Mouse (Mus musculus): Measurements from ENCODE around the gene Bcl11a.

Gene Bcl11a

DNA sequence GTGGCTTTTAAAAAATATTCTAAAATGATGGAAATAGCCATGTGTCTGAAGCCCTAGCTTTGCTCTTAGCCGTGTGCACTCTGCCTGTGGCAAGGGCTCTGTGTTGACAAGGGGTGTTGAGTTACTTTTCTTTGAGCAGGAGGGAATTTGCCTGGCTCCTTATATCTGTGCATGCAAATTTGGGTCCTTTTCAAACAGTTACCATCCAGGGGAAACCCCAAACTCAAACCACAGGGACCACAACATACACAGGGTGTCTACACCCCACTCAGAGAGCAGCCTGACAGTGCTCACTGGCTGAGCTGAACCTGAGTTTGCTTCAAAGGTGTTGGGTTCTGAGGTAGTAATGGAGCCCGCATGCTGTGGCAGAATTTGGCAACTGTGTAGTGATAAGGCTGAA, 54.0 kb downstream of the Bcl11a start:
- no peak for DNase-seq (ENCODE audit: low spot score)

DNA sequence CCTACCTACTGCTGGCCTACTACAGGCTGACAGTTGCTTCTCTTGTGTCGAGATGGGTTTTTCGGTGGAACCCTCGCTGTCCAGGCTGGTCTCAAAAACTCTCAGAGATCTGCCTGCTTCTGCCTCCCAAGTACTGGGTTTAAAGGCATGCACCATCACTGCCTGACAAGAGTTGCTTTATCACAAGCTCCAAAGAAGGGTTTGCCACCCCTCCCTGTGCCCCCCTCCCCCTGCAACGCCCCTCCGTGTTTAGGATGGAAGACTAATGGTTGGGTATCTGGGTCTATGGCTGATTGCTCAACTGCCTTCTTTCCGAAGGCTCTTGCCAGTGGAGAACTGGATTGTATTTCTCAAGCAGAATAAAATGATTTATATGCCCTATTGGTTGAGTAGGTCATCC, 54.5 kb downstream of the Bcl11a start:
- no peak for DNase-seq (ENCODE audit: low spot score)

GRCm38 (mm10) chr11:24132853-24133252, 55.0 kb downstream of the Bcl11a start:
- no peak for DNase-seq (ENCODE audit: low spot score)

- no peak for DNase-seq (ENCODE audit: low spot score)
Measured at GRCm38 (mm10) chr11:24133484-24133883, 55.6 kb downstream of the Bcl11a start.

- no peak for DNase-seq (ENCODE audit: low spot score)
Measured at GRCm38 (mm10) chr11:24133928-24134327, 56.1 kb downstream of the Bcl11a start.

GRCm38 (mm10) chr11:24135244-24135643, 57.4 kb downstream of the Bcl11a start:
- DNase-seq (ENCODE audit: low spot score): no peak

GRCm38 (mm10) chr11:24136084-24136785, 58.4 kb downstream of the Bcl11a start:
- no peak for DNase-seq (ENCODE audit: low spot score)

GRCm38 (mm10) chr11:24137891-24138290, 60.0 kb downstream of the Bcl11a start:
- no peak for DNase-seq (ENCODE audit: low spot score)

DNA sequence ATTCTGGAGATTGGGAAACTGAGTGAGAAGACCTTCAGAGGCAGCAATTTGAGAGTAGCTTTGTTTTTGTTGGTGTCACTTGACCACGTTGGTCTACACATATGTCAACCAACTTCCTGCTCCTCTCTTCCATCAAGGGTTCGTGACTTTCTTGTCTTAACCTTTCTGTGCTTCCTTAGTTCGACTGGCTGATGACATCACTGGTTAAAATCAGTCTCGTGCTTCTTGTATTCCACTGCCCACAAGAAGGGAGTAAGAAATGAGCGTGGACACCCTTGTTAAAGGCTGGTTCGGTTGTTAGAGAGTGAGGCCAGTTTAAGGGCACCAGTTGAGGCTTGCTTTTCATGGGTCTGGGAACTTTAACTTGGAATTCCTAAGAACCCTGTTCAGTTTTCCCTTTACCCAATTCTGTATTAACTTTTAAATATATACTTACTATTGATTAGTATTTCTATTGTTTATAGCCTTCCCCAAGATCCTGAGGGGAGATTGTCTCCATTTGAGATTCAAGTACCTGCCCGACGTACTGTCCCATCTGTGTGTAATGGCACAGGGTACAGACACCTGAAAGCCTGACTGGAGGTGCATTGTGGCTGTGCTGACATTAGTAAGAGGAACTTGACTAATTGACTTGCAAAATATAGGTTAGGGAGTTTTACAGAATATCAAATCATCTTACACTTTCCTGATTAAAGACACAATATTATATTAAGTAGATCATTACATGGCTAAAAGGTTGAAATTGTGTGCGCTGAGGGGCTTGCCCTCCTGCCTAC, 60.9 kb downstream of the Bcl11a start:
- DNase-seq (ENCODE audit: low spot score): no peak

DNA sequence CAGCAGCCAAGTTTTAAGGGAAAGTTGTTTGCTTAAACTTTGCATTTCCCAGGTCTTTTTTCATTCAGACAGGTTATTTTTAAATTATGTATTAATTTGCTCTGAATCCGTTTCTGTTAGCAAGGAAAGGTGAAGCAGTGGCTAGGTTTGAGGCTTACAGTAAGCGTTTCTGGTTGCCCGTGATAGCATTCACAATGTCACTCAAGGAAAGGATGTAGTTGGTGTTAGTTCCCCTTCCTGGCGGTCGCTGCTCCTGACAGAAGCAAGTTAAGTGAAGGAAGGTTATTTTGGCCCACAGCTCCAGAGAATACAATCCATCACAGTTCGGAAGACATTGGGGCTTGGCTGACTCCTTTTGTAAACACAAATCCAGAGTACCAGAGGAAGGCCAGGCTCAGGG, 61.6 kb downstream of the Bcl11a start:
- DNase-seq (ENCODE audit: low spot score): no peak

DNA sequence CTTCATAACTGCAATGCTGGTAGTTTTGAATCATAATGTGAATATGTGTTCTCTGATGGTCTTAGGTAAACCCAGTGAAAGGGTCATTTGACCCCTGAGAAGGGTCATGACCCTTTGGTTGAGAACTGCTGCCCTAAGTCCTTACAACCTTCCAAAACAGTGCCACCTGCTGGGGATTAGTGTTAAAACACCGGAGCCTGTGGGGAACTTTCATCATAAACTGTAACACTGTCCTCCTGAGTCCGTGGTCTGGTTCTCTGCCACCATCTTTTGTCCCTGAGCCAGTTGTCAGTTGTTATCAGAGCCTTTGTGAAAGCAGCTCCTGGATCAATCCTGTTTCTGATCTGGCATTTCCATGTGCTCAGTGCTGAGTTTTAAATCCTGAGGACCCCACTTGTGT, 62.1 kb downstream of the Bcl11a start:
- DNase-seq (ENCODE audit: low spot score): no peak

- no peak for DNase-seq (ENCODE audit: low spot score)
Measured at GRCm38 (mm10) chr11:24140948-24141347, 63.1 kb downstream of the Bcl11a start.

- no peak for DNase-seq (ENCODE audit: low spot score)
Measured at GRCm38 (mm10) chr11:24141479-24142251, 63.8 kb downstream of the Bcl11a start.

DNA sequence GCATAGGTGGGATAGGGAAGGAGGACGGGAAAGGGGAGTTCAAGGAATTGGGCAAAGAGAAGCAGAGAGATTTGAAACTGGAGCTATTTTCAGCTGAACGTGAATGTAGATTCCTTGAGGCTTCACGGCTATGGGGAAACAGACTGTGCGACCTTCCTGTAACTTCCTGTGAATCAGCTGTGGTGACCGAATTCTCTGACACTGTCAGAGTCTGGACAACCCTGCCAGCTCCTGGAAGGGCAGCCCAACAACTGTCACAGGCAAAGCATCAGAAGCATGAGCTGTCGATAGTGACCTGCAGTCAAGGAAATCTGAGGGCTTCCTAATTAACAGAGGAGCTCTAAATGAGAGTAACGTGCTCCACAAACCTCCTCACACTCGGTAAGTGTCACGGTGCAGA, 64.5 kb downstream of the Bcl11a start:
- no peak for DNase-seq (ENCODE audit: low spot score)

DNA sequence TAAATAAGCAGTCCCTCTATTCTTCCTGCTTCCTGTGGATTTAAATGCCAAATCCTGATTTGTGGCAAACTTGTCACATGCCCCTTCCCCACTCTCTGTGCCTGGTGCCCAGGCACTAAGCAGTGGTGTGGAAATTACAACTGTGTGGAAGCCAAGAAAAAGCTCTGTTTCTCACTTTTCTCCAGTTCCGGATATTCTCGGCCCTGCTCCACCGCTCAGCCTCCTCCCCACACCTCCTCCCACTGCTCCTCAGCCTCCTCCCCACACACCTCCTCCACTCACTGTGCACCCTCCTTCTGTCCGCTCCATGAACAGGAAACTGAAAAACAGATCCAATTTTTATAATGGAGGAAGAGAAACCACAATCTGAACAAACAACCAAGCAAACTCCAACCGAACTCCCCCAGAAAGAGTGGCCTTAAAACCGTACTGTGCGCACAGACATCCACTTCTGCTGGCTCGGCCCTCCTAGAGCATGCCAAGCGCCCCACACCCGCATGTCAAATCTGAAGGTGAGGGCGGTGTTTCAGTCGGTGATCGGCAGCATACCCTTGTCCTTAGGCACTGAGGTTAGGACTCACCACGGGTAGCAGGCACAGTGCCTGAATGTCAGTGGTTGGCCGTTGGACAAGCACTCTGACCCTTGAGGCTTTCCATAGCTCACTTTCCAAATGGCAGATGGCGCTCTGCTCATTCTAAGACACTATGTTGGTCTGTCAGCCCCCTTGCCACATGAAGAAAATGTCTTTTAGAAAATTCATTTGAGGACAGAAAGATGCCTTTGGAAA, 66.5 kb downstream of the Bcl11a start:
- no peak for DNase-seq (ENCODE audit: low spot score)

DNA sequence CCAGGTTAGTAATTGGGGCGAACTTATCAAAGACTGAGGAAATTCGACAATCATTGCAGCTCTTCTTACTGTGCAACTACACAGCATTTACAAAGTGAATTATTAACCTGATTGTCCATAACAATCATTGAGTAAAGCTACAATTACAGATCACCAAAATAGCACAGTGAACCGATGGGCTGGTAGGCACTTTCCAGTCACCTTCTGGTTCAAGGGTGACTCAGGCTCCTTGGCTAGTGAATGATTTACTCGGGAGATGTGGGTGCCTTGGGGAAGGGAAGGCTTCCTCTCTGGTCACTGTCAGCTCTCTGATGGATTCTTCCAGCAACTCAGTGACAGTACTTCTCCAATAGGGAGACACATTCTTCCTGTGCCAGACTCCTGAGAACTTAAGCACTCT, 68.2 kb downstream of the Bcl11a start:
- DNase-seq (ENCODE audit: low spot score): no peak

- no peak for DNase-seq (ENCODE audit: low spot score)
Measured at GRCm38 (mm10) chr11:24146437-24146836, 68.6 kb downstream of the Bcl11a start.

GRCm38 (mm10) chr11:24147698-24148097, 69.8 kb downstream of the Bcl11a start:
- DNase-seq (ENCODE audit: low spot score): no peak

- no peak for DNase-seq (ENCODE audit: low spot score)
Measured at GRCm38 (mm10) chr11:24148545-24148944, 70.7 kb downstream of the Bcl11a start.

DNA sequence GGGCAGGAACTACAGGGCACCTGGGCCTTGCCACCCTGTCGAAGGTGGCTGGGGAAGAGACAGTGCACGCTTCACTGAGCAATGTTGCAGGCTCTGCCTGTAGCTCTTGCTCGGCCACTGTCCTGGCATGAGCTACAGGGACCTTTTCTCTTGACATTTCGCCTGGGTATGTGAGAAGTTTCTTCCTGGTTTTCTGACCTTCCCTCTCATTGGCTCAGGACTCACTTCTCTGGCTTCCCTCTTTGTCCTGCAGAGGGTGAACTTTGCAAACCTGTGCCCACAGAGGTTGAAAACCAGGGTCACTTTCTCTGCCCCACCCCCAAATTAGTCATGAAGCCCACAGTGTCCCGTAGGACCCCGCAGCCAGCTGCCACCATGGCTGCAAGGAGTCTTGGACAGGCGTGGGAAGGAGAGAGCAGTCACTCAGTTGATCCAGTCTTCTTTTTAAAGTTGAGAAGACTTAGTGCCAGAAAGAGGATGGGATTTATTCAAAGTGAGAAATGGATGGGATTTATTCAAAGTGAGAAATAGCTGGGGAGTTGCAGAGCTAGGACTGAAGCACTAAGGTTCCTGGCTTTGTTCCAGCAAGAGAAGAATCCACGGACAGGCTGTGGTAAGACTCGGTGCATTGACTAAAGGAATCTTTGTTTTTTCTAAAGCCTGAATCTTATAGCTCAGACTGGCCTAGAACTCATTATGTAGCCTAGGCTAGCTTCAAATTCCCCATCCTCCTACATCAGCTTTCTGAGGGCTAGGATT, 71.8 kb downstream of the Bcl11a start:
- no peak for DNase-seq (ENCODE audit: low spot score)

- no peak for DNase-seq (ENCODE audit: low spot score)
Measured at GRCm38 (mm10) chr11:24152076-24152784, 74.4 kb downstream of the Bcl11a start.

Data from testis, postnatal 10 days (tissue).